ENCODE assay signal across 1 mouse cellular context in genomic region chr8:70042583-70043455, GRCm38 (mm10).
TF ChIP-seq lines count a peak whose summit lies in the region.

TSS of gene Mau2 (minus strand) at chr8:70042734.
TSS of gene Sugp1 (plus strand) at chr8:70042813.

TF ChIP-seq in myocyte, 11 proteins besides CTCF, POLR2A, EP300 and RAD21 (continued from another document):
- TF ChIP-seq MYOG (IDR thresholded peaks at IDR 0.05; ENCODE audit: control insufficient read depth in 1 of 3, insufficient read depth in 1 of 3, insufficient read length in 2 of 3, low read depth in 2 of 3) = peak in 1 of 3 experiments; percentile 15
- TF ChIP-seq CEBPB (IDR thresholded peaks at IDR 0.05; ENCODE audit: insufficient read depth, poor library complexity, severe bottlenecking) = no peak
